Mouse (Mus musculus) bone marrow macrophage, adult 2 months (primary cell): ENCODE data around the gene Camk2n2.

ENCODE experiments used
- CTCF ChIP-seq: IDR thresholded peaks from 2 replicates; pipeline ENCODE4 v1.5.1; 2012; ENCODE audit warnings: low read depth, mild to moderate bottlenecking, low read length, moderate library complexity
- POLR2A ChIP-seq: IDR thresholded peaks from 2 replicates; pipeline ENCODE4 v1.6.1; 2012; ENCODE audit warnings: mild to moderate bottlenecking, low read depth, low read length, borderline replicate concordance

DNA sequence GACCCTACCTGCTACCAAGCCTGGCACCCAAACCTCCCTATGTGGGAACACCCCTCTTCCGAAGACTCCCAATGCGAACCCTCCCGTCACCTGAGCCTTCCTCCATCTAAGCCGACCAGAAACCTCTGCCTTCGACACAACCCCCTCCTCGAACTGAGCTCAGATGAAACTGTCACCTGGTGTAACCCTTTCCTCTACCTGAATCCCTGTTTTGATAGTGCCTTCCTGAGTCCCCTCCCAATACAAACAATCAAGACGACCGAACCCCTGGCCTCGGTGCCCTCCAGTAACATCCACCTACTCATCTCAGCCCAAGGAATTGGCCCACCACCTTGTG, 720 bp downstream of the Camk2n2 start:
- TF ChIP-seq CTCF (no peak), POLR2A (no peak)
